Mouse (Mus musculus) megakaryocyte, embryonic 14.5 days (primary cell): ENCODE results near the gene Larp1b.

Source experiments
- FLI1 ChIP-seq: IDR thresholded peaks from 2 replicates; pipeline ENCODE4 v1.6.1; 2012; ENCODE audit warnings: low read length, inconsistent platforms, mixed read lengths
- GATA1 ChIP-seq: IDR thresholded peaks from 3 replicates; pipeline ENCODE4 v1.6.1; 2012; ENCODE audit warnings: mixed read lengths, low read length, inconsistent platforms, borderline replicate concordance

DNA sequence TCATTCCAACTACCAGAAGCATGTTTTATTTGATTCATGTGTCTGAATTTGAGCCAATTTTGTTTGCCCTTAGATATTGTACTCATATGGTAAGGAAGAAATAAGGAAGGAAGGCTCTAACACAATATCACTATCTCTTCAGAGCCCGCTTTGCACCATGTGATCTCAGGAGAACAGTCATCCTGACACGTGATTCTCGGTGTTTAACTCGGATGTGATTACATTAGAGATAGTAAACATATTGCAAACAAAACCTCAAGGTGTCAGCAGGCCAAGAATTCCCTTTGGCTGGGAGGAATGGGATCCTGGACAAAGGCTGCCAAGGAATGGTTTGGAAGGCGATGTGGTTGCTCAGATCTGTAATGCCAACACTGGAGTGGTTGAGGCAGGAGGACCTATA lies 11.4 kb upstream of the Larp1b start:
- TF ChIP-seq GATA1, result no peak
- no peak for TF ChIP-seq FLI1
